Mouse (Mus musculus): Measurements from ENCODE around the gene Gstm2. TPM values are rescaled to one million over a fixed set of nuclear protein-coding genes. Genes with fewer than 3 reads are reported as not detected.
"Not testable (repeated sequence)": the region's sequence is repeated elsewhere in the genome, so short reads cannot be mapped to it uniquely, and the experiment has no call there.

Gene Gstm2
- total RNA-seq, 2 experiments from 2014 or later = 3.2 to 3.8 TPM

DNA sequence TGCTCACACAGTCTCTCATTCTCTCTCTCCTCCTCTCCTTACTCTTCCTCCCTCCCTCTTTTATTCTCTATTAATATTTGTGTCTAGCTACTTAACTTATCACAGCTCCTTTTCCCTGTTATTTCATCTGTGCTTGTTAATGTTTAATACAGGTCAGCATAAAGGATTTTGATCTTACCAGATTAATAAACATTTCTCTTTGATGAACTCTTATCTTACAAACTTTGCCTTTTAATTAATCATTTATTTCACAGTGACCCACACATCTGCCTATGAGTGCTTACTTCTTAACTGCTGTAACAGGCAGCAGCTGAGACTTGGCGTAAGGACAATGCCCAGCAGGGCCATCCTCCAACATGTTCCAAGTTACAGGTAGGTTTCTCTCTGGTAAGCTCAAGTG lies 36.8 kb downstream of the Gstm2 start:
- intact Hi-C loops (cut with DNase I); DNase-seq: not testable (repeated sequence)

DNA sequence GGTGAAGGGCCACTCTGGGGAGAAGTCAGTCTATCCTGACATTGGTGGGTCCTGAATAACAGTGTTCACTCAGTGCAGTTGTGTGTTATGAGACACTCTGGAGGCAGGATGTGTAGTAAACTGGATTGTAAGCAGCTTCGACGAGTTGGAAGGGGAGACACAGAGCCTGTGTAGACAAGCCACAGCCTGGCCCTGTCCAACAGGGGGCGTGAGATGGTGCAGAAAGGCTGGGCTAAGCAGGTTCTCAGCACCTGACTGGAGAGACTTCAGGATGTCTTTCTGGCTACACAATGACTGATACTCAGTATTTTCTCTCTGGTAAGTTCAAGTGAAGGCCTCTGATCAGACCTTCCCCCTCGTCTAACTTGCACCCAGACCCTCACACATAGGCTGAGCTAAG lies 40.5 kb downstream of the Gstm2 start:
- DNase-seq = no peak
- intact Hi-C loops (cut with DNase I) = no loop called here

DNA sequence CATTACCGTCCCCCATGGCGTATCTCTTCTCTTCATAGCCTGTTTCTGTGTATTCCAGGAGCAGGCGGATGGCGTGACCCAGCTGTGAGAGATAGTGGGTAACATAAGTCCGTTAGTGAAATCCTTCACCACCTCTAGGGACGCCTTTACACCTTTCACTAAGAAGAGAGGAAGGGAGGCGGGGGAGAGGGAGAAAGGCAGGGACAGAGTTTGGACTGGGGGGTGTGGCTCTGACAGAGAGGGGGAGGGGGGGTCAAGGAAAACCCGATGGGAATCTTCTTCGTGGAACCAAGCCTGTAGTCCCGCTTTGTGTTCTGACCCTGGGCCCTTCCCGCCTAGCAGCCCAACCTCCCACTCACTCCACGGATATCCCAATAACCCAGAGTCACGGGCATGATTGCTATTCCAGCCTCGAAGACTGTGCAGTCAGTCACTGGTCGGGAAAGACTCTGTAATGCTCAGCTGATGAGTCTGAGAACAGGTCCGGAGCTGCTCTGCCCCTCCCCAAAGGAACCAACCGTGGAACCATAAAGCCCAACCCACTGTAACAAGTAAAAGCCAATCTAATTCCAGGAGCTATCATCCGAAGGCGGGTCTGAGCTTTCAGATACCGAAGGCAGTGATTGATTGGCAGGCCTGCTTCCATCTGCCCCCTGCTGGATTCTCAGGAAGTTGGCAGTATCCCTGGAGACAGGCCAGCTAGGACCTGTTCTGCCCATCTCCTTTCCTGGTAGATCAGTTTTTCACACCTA lies 42.8 kb downstream of the Gstm2 start, which contains the start of gene Gstm6:
TSS of gene Gstm6 (minus strand) at position 511 of the 752 bp plus-strand sequence.
- intact Hi-C loops (cut with DNase I) = no loop called here
- peak; percentile 32 for DNase-seq

DNA sequence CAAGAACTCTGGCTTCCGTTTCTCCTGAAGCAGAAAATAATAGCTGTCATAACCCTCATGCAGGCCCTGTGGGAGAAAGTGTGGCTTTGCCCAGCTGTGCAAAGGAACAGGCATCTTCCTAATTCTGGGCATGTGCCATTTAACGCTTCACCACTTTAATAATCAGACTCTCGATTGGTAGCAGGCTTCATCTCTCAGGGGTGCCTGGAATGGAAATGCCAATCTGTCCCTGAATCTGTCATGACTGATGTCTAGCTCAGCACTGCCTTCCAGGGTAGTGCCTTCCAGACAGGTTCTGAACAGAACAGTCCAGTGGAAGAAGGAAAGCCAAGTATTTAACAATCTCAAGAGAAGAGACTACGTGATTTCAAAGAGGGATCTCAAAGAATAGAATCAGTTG lies 45.0 kb downstream of the Gstm2 start:
- DNase-seq = peak; percentile 30
- intact Hi-C loops (cut with DNase I) = no loop called here

DNA sequence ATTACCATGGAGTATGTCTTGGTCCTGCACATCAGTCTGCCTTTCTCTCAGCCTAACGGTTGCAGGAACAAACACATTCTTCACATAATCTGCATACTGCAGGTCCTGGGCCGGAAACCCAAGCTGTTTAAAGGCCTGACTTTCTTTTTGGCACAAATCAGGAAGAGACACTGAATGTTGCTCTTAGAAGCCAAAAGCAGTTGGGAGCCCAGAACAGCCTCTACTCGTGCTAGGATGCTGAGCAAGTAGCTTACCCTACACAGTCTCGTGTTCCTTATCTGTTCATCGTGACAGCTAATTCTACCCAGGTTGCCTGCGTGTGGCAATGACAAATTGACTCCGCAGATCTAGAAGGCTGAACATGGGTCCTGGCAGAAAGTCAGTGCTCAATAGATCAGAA lies 45.7 kb downstream of the Gstm2 start:
- intact Hi-C loops (cut with DNase I) = no loop called here
- DNase-seq = no peak

DNA sequence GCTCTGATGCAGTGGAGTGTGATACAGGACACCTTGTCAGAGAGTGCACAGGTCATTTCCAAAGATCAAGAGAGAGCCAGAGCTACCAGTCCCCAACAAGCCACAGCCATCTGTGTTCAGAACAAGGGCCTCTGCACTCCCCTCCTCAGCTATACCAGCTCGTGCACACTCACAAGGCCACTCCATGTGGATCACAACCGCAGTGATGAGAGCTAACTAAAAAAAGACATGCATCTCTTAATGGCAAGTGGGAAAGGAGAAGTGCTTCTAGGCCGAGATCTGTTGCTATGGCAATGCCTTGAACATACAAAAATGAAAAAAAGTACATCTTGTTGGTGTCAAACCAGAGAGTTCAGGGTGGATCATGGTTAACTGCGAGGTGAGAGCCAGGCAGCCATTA lies 46.4 kb downstream of the Gstm2 start:
- no peak for DNase-seq
- intact Hi-C loops (cut with DNase I) = no loop called here

DNA sequence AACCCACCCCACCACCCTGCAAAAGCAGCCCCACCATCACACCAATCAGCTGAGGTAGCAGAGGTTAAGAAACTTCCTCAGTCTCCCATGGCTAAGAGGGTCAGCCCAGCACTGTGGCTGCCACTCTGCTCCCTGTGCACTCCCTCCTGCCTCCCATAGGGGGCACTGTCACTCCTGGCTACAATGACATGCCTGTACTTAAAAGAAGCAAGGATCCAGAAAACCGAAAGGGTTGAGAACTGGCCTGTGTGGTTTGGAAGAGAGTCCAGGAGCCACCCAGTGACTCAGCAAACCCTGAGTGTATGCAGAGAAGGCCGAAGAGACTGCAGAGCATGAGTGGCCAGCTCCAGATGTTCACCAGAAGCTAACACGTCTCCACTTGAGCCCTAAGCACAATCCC lies 46.9 kb downstream of the Gstm2 start:
- intact Hi-C loops (cut with DNase I) = no loop called here
- peak; percentile 39 for DNase-seq

DNA sequence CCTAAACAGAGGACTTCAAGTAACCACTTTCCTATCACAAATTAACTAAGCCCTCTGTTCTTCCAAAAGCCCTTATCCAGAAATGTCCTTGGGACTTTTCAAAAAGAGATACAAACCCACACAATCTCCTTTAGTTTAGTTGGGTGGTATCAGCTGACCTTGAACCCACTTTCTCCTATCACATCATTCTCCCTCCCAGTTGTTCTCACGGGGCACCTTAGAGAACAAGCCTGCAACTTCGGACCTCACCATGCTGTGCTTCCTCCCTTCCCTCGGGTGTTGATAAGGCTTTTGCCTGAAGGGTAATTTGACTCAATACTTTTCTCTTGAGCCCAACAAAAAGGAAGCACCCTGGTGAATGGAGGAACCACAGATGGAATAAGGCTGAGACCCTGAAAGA lies 50.4 kb downstream of the Gstm2 start:
- intact Hi-C loops (cut with DNase I) = no loop called here

DNA sequence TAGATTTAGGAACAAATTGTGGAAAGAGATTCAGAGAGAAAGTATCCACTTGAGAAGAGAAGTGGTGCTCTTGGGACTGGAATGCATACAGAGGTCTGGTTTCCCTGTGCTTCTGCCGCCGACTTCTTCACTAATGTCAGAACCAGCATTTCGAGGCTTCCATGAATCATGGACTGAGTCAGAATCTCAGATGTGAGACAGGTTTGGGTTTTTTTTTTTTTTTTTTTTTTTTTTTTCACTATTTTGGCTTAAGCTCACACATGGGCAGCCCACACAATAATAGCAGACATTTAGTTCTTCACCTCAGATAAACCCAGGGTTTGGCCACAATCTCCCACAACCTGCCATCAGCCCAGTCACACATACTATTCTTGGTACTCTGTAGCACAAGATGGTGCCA lies 51.0 kb downstream of the Gstm2 start:
- intact Hi-C loops (cut with DNase I) = no loop called here
- no peak for DNase-seq

More for the DNA sequence above, 50.4 kb downstream of the Gstm2 start:
- DNase-seq = no peak

DNA sequence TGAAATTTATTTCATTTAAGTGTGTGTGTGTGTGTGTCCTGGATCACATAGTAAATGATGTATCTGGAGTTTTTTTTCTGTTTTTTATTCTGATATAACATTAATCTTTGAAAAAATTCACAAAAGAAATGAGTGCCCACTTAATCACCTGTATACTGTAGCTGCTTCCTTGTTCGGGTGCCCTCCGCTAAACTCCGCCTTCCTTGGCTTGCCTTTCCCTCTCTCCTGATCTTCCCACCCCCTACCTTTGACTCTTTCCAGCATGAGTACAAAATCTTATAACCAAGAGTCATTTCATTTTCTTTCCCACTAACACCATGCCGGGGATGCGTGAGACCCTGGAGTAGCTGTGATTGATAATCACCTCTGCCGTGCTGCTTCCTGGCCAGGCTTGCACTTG lies 54.1 kb downstream of the Gstm2 start:
- intact Hi-C loops (cut with DNase I) = no loop called here
- DNase-seq = no peak

Other genes starting within 250 kb of the Gstm2 start
- 10 to 100 TPM; 10.6 to 11.6 TPM for gene Csf1, start 226.0 kb downstream of the Gstm2 start, total RNA-seq (2021)
- not detected for gene Eps8l3, start 109.2 kb downstream of the Gstm2 start, total RNA-seq (2021)
- 10 to 100 TPM; 80.6 to 81.3 TPM for gene Gstm5, start 90.6 kb downstream of the Gstm2 start, total RNA-seq (2021)
- gene Gstm7, start 54.6 kb downstream of the Gstm2 start, total RNA-seq (2021) = 10 to 100 TPM; 29.3 to 29.7 TPM
- 1 to 10 TPM; 4.9 to 5.3 TPM for gene Gstm6, start 42.7 kb downstream of the Gstm2 start, total RNA-seq (2021)
- not detected for gene Gstm3, start 17.2 kb downstream of the Gstm2 start, total RNA-seq (2021)
- gene Gstm1, start 31.5 kb upstream of the Gstm2 start, total RNA-seq (2021) = 10 to 100 TPM; 60.4 to 75.2 TPM
- 10 to 100 TPM; 10.3 to 10.9 TPM for gene Gstm4, start 58.4 kb upstream of the Gstm2 start, total RNA-seq (2021)
- 10 to 100 TPM; 65.3 to 75.4 TPM for gene Ampd2, start 100.2 kb upstream of the Gstm2 start, total RNA-seq (2021)
- under 1 TPM in 1 of 2 experiments, not detected in 1; 0.44 TPM for gene Gnat2, start 106.3 kb upstream of the Gstm2 start, total RNA-seq (2021)
- 10 to 100 TPM; 88.6 to 90.4 TPM for gene Gnai3, start 159.7 kb upstream of the Gstm2 start, total RNA-seq (2021)
- gene Gpr61, start 168.4 kb upstream of the Gstm2 start, total RNA-seq (2021) = 10 to 100 TPM; 12.1 to 14.0 TPM
- gene Amigo1, start 199.9 kb upstream of the Gstm2 start, total RNA-seq (2021) = 10 to 100 TPM; 23.6 to 25.8 TPM
- gene Cyb561d1, start 214.8 kb upstream of the Gstm2 start, total RNA-seq (2021) = 10 to 100 TPM; 10.9 to 11.4 TPM
- 10 to 100 TPM; 33.1 to 34.8 TPM for gene Atxn7l2, start 224.5 kb upstream of the Gstm2 start, total RNA-seq (2021)
- gene Sypl2, start 240.2 kb upstream of the Gstm2 start, total RNA-seq (2021) = 1 to 10 TPM in 1 of 2 experiments, under 1 TPM in 1; 0.98 to 1.4 TPM

Measured in left cerebral cortex, postnatal 4 days (tissue).